Mouse (Mus musculus): ENCODE measurements around the gene Alx1. TPM values are rescaled to one million over a fixed set of nuclear protein-coding genes. Genes with fewer than 3 reads are reported as not detected.

Gene Alx1
- not detected for total RNA-seq (2021)
- long read RNA-seq, experiment 1 = 0 reads
- long read RNA-seq, experiment 2, partial matches to known transcripts = 0 of 1 reads
- long read RNA-seq, experiment 2, other reads (novel, unspliced or antisense) = 0 of 1 reads

DNA sequence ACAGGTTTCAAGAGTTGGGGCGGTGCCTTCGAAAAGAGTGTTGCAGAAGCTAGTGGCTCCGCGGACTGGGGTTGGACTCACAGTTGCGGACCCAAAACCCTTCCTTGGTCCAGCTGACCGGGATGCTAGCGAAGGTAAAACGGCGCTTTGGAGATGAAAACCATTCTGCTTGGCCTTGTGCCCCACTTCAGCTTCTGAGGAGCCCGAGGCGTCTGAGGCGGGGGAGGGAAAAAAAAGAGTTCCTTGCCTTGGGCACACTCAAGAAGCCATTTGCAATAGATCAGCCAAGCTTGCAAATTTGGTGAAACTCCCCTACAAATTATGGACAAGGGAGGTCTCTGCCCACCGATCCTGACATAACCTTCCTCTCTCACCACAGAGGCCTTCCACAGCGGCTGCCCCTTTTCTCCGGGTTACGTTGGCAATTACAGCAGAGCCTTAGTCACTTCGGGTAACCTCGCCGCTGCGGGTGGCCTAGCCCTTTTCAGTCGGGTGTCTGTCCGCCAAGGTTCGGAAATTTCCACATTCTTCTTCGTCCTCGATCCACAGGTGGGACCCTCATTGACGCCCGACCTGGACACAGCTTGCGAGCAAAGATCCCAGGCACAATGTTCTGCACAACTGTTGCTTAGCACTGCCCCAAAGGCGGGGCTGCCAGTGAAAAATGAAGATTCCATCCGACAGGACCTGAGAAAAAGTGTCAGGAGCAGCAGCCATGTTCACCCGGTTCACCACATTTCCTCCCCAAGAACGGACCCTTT, at the start of gene Alx1:
Gene Alx1, minus strand, starts transcription at position 486 of the 761 bp plus-strand sequence.
- DNase-seq (ENCODE audit: low spot score in 2 of 2) = no peak

DNA sequence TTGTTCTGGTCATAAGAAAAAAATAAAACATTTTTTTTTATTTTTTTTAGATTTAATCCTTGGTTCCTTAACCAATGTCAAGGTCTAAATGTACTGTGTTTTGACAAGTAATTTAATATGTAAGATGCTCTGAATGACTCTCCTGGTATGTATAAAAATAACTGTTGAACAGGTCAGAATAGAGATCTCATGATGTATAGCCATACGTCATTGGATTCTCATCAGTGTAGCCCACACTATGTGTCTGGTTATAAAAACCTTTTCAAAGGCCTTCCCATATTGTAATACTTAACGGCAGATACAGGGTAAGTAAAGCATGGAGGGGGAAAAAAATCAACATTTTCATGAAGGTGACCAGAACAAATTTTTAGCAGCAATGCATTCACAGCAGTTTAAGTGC, 19.6 kb upstream of the Alx1 start:
- no peak for DNase-seq (ENCODE audit: low spot score in 2 of 2)

- DNase-seq (ENCODE audit: low spot score in 2 of 2) = no peak
Measured at GRCm38 (mm10) chr10:103046623-103047022, 16.6 kb upstream of the Alx1 start.

- DNase-seq (ENCODE audit: low spot score in 2 of 2) = no peak
Measured at GRCm38 (mm10) chr10:103045019-103045418, 15.0 kb upstream of the Alx1 start.

GRCm38 (mm10) chr10:103035002-103035640, 5.1 kb upstream of the Alx1 start:
- no peak for DNase-seq (ENCODE audit: low spot score in 2 of 2)

DNA sequence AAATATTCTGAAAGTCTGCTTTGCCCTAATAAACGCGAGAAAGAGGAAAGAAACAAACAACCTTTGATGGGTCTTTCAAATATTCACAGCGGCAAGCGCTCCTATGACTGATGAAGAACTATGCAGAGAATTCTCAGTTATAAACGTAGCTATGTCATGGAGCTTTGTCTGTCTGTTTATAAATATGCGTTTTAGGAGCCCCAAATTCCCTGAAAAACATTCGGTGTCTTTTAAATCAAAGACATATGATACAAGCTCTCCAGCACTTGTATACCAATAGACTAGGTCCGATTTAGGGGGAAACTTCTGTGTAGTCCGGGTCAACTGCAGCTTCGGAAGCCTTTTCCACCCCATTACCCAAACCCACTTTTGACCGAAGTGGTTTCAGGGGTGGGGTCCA, 916 bp upstream of the Alx1 start:
- no peak for DNase-seq (ENCODE audit: low spot score in 2 of 2)

DNA sequence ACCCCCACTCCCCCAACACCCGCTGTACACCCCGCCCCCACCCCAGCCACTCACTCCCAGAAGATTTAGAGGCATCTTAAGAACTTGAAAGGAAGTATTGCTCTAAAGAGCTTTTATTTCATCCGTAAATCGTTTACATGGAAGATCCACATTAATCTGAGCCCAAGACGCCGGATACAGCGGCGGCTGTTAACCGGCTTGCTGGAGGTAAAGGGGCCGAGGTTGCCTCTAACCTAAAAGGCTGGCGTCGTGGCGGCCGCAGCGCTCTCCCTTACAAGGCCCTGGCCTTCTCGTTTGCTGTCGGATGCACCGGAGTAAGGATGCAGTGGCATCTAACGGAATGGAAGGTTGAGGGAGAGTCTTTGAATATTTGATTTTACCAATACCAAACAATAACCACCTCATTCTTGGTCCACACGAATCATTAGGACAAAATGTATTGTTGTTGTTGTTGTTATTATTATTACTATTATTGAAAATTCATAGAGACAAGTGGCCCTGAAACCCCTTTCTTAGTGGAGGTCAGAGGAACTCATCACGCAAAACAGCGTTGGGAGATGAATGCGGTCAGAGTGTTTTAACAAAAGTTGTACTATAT, 784 bp downstream of the Alx1 start:
- DNase-seq (ENCODE audit: low spot score in 2 of 2) = no peak

- DNase-seq (ENCODE audit: low spot score in 2 of 2) = no peak
Measured at GRCm38 (mm10) chr10:103028253-103029131, 1.5 kb downstream of the Alx1 start.

GRCm38 (mm10) chr10:103027931-103028252, 2.1 kb downstream of the Alx1 start:
- no peak for DNase-seq (ENCODE audit: low spot score in 2 of 2)

GRCm38 (mm10) chr10:103027226-103027930, 2.6 kb downstream of the Alx1 start:
- peak in 1 of 2 experiments; percentile 38 for DNase-seq (ENCODE audit: low spot score in 2 of 2)

- DNase-seq (ENCODE audit: low spot score in 2 of 2) = peak in 1 of 2 experiments; percentile 36
Measured at GRCm38 (mm10) chr10:103026636-103027225, 3.3 kb downstream of the Alx1 start.

DNA sequence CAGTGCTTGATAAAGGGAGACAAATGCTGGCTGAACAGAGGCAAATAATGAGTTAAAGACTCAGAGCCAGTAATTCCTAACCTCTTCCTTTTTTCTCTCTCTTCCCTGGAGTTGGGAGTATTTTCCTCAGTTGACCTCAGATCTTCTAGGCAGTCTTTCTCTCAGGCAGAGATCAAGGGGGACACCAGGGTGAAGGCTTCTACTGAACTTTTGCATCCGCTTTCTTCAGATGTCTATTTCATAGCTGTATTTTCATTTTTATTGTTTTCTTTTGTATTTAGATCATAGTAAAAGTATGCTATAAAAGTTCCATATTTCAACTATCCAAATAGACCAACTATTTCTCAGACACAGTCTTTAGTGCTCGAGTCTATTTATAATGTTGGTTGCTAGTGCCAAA, 27.5 kb downstream of the Alx1 start:
- no peak for DNase-seq (ENCODE audit: low spot score in 2 of 2)

- no peak for DNase-seq (ENCODE audit: low spot score in 2 of 2)
Measured at GRCm38 (mm10) chr10:103000902-103001301, 29.1 kb downstream of the Alx1 start.

DNA sequence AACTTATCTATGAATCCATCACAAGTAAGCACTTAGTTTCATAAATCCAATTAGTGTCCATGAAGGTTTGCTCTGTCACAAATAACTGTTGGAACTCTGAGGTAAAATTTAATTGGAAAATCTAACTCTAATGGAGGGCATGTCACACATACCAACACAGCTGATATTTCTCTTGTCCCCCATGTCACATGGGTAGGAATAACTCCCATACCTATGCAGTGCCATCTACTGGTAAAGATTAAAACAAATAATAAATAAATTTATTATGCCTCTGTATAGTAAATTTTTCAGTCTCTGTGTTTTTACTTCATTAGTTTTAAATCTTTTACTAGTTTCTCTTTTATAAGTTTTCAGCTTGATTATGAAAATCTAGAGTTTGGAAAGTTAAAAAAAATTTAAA, 30.4 kb downstream of the Alx1 start:
- DNase-seq (ENCODE audit: low spot score in 2 of 2) = no peak

GRCm38 (mm10) chr10:102975106-102975505, 54.9 kb downstream of the Alx1 start:
- DNase-seq (ENCODE audit: low spot score in 2 of 2) = no peak

GRCm38 (mm10) chr10:102959602-102960001, 70.4 kb downstream of the Alx1 start:
- no peak for DNase-seq (ENCODE audit: low spot score in 2 of 2)
